Mouse (Mus musculus): Measurements from ENCODE around the gene Sult2a7. TPM values are rescaled to one million over a fixed set of nuclear protein-coding genes. Genes with fewer than 3 reads are reported as not detected.

Gene Sult2a7
- total and polyA plus RNA-seq, 3 experiments: not detected

Other genes with a start within 250 kb of the Sult2a7 start
- not detected in 2 replicates for gene Sult2a6, start 239.4 kb downstream of the Sult2a7 start, total RNA-seq (2012; rRNA removed)
- not detected in 2 replicates for gene Sult2a6, start 239.4 kb downstream of the Sult2a7 start, total RNA-seq (2014; rRNA removed)
- gene Sult2a6, start 239.4 kb downstream of the Sult2a7 start, polyA plus RNA-seq (2012; ENCODE audit: insufficient read length, low read depth): not detected in 2 replicates
- not detected in 2 replicates for gene Obox8, start 160.7 kb downstream of the Sult2a7 start, total RNA-seq (2012; rRNA removed)
- not detected in 2 replicates for gene Obox8, start 160.7 kb downstream of the Sult2a7 start, total RNA-seq (2014; rRNA removed)
- gene Obox8, start 160.7 kb downstream of the Sult2a7 start, polyA plus RNA-seq (2012; ENCODE audit: insufficient read length, low read depth): not detected in 2 replicates
- gene Sult2a8, start 47.5 kb downstream of the Sult2a7 start, total RNA-seq (2012; rRNA removed): not detected in 2 replicates
- gene Sult2a8, start 47.5 kb downstream of the Sult2a7 start, total RNA-seq (2014; rRNA removed): not detected in 2 replicates
- not detected in 2 replicates for gene Sult2a8, start 47.5 kb downstream of the Sult2a7 start, polyA plus RNA-seq (2012; ENCODE audit: insufficient read length, low read depth)
- gene Vmn1r90, start 69.3 kb upstream of the Sult2a7 start, total RNA-seq (2012; rRNA removed): not detected in 2 replicates
- not detected in 2 replicates for gene Vmn1r90, start 69.3 kb upstream of the Sult2a7 start, total RNA-seq (2014; rRNA removed)
- not detected in 2 replicates for gene Vmn1r90, start 69.3 kb upstream of the Sult2a7 start, polyA plus RNA-seq (2012; ENCODE audit: insufficient read length, low read depth)
- not detected in 2 replicates for gene Obox7, start 165.3 kb upstream of the Sult2a7 start, total RNA-seq (2012; rRNA removed)
- gene Obox7, start 165.3 kb upstream of the Sult2a7 start, total RNA-seq (2014; rRNA removed): not detected in 2 replicates
- gene Obox7, start 165.3 kb upstream of the Sult2a7 start, polyA plus RNA-seq (2012; ENCODE audit: insufficient read length, low read depth): not detected in 2 replicates

Data from CH12.LX (cell line).